Mouse (Mus musculus) thymus, postnatal 36 days (tissue): Measurements from ENCODE around the gene Glis3.

ENCODE experiments used
- DNase-seq, 2 experiments: peaks; one replicate each; pipeline ENCODE4 v3.0.0; 2022; ENCODE audit warnings: mixed read lengths in 2 of 2

Glis3 gene

GRCm38 (mm10) chr19:28376401-28376800 is 303.5 kb downstream of the Glis3 start:
- DNase-seq = no peak

DNA sequence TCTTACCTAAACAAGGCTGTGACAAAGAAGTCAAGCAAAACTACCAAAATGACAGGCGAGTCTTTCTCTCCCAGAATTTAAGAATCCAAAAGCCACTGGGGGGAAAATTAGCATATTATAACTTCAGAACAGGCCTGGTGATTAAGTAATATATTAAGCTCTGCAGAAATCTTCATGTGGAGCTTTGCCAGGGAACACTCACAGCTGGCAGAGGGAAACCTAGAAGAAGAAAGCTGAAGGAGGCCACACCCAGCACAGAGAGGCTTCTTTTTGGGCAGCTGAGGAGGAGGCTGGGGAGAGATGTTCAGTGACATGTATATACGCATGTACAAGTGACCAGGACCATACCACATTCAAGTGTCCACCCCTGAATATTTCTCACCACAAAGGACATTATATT is 304.1 kb downstream of the Glis3 start:
- no peak for DNase-seq

DNA sequence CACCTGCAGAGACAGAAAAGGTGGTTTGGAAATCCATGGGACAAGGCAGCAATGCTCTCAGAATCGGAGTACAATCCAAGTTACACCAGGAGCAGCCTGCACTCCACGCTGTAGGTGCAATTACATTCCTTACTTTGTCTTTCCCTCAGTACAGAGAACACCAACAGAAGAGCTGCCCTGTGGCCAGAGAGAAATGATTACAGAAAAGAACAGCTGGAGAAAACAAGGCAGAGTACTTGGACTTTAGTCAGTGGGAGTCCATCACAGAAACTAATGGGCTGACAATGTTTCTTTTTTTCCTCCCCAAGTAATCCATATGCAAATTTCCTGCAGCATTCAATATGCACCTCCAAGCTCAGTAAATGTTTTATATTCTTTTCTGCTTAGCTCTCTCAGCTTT is 305.4 kb downstream of the Glis3 start:
- DNase-seq = no peak

GRCm38 (mm10) chr19:28368215-28368614 is 311.7 kb downstream of the Glis3 start:
- no peak for DNase-seq

DNA sequence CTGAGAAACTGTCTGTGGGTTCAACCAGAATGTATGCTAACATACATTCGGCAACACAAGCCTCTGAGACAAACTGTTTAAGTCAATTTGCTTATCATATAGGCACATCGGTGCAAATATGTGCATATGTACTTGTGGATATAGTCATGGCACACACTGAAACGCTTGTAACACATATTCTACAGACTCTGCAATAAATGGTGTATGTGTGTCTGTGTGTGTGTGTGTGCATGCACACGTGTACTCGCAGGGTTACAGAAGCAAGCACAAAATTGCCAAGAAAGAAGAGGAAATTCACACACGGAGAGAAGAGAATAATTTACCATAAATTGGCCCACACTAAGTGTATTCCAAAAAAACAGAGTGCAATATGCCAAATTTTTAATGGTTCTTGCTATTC is 312.6 kb downstream of the Glis3 start:
- DNase-seq = no peak

DNA sequence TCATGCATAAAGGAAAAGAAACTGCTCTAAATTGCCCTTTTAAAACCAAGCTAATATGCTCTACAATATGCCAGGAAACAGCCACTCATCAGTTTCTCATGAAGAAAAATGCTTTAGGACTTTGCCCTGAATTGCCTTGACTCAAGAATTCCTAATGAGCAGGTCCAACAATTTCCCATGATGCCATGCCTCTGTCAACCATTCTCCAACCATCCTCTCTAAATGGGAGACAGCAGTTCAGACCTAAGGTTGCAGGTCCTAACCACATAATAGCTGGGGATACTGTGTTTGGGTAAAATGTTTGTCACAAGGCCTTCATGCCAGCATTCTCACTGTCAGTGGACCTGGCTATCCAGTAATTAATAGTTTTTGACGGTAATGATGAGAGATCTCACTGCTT is 313.1 kb downstream of the Glis3 start:
- no peak for DNase-seq

DNA sequence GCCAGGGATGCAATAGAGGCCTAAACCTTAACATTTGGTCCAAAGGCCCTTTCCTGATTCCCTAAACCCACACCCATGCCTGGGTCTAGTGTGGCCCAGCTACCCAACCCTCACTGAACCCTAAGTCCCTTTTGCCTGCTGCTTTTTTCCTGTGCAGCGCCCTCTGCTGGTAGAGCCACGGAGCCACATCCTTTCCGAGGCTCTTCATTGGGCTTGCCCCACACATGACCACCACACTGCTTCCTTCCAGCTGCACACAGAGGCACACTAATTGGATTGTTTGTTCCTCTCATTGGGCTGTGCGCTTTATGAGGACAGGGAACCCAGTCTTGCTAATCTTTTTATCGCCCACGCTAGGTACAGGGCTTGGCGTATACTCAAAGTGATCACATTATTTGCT is 314.0 kb downstream of the Glis3 start:
- peak; percentile 39 to 45 for DNase-seq

- DNase-seq = no peak
Observed at GRCm38 (mm10) chr19:28360884-28361283, 319.0 kb downstream of the Glis3 start.

GRCm38 (mm10) chr19:28357595-28357994 is 322.3 kb downstream of the Glis3 start:
- no peak for DNase-seq

GRCm38 (mm10) chr19:28351068-28352066 is 328.5 kb downstream of the Glis3 start:
- DNase-seq = no peak

DNA sequence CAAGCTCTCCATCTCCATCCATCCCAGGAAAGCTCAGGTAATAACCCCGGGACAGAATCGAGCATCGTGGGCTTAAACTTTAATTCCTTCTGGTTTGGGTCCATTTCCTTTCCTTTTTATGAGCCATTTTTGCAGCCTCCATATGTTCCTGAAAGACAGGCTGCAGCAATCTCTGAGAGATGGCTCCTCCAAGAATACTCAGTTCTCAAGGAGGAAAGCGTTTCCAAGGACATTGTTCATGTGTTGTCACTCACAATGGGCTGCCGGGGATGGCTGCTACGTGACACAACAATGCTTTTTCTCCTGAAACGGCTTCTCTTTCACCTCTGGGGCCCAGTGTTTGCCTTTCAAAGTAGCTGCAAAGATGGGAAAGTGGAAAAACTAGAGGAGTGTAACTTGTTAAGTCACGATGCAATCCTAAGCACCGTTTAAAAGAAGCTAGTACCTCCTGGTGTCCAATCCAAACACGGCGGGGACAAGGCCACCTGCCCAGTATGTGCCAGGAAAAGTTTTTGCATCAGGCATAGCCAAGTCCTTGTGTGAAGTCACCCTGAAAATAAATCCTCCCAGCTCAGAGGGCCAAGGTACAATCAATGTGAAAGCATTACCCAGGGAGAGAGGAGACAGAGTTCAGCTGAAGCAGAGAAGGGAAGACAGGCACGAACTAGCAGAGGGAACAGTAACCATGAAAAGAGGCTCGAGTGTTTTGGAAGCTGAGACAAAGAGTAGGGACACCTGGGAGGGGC is 332.6 kb downstream of the Glis3 start:
- DNase-seq = no peak

GRCm38 (mm10) chr19:28343640-28344039 is 336.2 kb downstream of the Glis3 start:
- no peak for DNase-seq

DNA sequence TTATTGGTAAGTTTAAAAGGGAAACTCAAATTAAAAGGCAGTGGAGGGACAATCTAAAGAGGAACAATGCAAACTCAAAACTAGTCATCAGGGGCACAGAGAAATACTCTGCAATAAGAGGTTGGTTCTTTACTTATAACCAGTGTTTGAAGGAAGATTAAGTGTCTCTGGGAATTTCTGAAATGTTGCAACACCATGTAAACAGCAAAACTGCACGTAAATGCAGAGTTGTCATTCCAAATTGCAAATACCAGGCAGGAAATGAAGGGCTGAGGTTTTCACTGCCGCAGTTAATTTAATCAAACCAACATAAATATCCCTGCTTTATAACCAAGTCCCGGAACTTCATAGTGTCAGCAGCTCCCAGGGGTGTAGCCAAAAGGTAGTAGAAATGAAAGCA is 342.3 kb downstream of the Glis3 start:
- DNase-seq = no peak

DNA sequence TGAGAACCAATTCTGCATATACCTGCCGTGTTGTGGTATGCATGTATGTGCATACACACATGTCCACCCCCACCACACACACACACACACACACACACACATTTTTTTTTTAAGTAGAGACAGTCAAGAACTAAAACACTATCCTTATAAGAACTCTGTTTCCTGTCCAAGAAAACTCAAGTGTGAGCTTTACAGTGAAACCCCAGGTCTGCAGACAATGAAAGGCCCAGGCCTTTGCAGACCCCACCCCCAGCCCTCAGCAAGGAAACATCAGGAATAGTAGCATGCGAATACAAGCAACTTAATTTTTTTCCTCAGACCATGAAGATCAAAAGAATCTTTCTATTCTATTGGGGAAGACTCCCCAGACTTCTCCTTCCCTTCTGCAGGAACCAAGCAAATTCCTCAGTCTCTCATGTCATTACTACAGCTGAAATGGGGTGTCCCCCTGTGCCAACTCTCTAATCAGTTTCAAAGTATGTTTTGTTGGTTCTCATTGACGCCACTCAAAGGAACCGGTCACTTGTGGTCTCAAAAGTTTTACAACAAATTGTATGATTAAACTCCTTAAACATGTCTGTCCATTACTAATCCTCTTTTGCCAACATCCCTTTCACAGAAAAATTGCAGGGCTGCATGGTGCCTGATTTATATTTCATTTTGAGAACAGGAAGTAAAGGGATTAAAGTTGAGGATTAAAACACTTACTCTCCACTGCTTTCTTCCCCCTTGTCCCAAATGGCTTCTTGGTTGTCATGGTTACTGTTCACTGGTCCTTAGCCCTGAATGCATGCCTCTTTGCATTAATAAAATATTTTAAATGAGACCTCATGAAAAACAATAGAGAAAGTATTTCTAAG is 343.0 kb downstream of the Glis3 start:
- no peak for DNase-seq

- no peak for DNase-seq
Observed at GRCm38 (mm10) chr19:28335890-28336289, 344.0 kb downstream of the Glis3 start.

DNA sequence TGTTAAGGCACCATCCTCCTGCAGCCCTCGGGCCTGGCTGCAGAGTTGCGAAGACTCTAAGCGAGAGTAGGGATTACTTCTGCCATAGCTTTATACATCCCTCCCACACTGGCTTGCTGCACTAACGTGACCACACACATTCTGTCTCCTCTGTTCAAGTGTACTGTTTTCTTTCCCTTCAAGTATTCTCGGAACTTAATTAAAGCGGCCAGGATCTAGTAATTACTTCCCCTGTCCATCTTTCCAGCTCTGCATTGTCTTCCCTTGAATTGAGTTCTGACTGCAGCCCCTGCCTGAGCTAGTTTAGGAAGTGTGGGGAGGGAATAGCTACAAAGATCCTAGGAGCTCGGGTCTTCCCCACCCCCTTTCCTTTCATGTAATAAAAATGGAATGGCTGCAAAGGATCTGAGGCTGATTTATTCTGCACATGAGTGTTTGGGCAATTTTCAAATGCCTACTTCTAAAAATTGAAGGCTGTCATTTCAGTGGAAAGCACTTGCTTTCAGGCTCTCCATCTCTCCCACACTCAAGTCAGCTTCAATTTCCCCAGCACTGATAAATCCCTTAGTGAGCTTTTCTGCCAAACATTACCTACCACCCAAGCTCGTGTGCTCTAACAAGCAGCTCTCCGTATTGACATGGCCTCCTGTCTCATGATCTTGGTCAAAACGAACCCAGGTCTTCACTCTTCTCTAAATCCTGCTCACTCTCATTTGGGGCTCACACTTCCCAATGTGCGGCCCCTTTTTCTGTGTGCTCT is 346.7 kb downstream of the Glis3 start:
- no peak for DNase-seq

- DNase-seq = no peak
Observed at GRCm38 (mm10) chr19:28328444-28329110, 351.3 kb downstream of the Glis3 start.

DNA sequence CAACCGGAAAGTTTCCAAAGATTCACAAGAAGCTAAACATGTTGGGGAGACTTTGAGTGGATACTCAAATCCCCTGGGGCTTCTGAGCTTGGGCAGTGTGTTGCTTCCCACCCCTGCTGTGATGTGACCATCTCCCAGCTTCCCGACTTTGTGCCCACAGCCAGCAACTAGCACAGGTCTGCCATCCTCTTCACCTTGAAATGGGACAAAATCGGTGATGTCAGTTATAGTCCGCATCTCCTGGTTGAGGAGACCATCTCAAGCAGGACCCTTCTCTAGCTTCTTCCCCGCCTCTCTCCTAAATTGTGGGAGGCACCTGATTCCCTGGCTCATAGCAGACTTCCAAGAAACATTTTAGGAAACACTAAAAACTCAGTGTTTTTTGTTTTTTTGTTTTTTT is 352.3 kb downstream of the Glis3 start:
- DNase-seq = no peak

GRCm38 (mm10) chr19:28306036-28306435 is 373.8 kb downstream of the Glis3 start:
- DNase-seq = no peak

DNA sequence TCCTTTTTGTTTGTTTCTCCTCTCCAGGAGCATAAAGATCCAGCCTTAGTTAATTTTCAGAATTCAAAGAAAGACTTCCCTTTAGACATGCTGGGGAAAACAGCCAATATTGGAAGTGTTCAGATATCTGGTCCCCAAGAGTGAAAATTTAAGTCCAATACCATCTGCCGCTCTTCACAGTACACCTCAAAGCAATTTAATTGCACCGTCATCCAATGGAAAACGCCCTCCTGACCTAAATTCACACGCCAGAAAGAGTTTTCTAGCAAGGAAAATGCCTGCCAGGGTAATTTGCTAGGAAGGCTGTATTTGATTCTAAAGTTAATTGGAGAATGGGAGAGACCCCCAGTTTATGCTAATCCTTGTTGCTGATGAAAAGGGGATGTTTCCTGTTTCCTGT is 374.4 kb downstream of the Glis3 start:
- no peak for DNase-seq

- no peak for DNase-seq
Observed at GRCm38 (mm10) chr19:28302831-28303242, 377.0 kb downstream of the Glis3 start.

DNA sequence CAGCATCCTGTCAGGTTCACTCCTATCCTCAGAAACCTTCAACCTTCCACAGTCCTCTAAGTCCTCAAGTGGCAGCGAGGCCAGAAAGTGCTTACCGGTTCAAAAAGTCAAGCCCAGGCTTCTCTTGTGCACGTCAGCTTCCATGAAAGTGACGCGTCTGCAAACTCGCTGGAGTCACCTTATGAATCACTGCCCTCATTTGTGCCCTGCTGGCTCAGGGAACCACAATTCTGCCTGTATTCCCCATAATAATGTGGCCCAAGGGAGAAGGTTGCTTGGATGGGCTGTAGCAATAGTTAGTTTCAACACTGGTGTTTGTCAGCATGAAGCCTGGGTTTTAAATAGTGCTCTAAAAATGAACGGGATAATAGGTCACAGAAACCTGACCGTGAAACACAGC is 379.7 kb downstream of the Glis3 start:
- no peak for DNase-seq
